Mouse (Mus musculus) macrophage (primary cell): ENCODE measurements around the gene 4933409G03Rik. TPM values are rescaled to one million over a fixed set of nuclear protein-coding genes. Genes with fewer than 3 reads are reported as not detected.
"Not testable (repeated sequence)": the region's sequence is repeated elsewhere in the genome, so short reads cannot be mapped to it uniquely, and the experiment has no call there.

Experiments
- H3K27ac ChIP-seq: fragments of 350-480 bp; formaldehyde crosslinking; 2 replicates; pipeline ENCODE4 v1.9.0; 2021
- H3K36me3 ChIP-seq: fragments of 350-480 bp; formaldehyde crosslinking; 2 replicates; pipeline ENCODE4 v1.9.0; 2021; ENCODE audit errors: inconsistent target
- H3K4me3 ChIP-seq: fragments of 350-480 bp; formaldehyde crosslinking; 2 replicates; pipeline ENCODE4 v1.9.0; 2021; ENCODE audit errors: inconsistent target
- H3K79me2 ChIP-seq: fragments of 350-480 bp; formaldehyde crosslinking; 2 replicates; pipeline ENCODE4 v1.9.0; 2021; ENCODE audit errors: inconsistent target
- WGBS: methylation state at CpG from one replicate; pipeline ENCODE4 v1.1.7; 2026; ENCODE audit warnings: inconsistent platforms; ENCODE audit not compliant: missing documents; 5-methylcytosine and 5-hydroxymethylcytosine counted together
- polyA plus RNA-seq: library from polyadenylated mRNA; stranded (reverse); fragments of 250-400 nt; gene quantifications from 3 replicates; pipeline ENCODE4 v1.2.4, GENCODE M21; 2018; ENCODE audit warnings: inconsistent platforms
- total RNA-seq, 78 experiments: library from RNA; depleted of rRNA; stranded (reverse); fragments of 250-400 nt; gene quantifications; 1 replicate in 9 of 78; 2 replicates in 24 of 78; 3 replicates in 43 of 78; 4 replicates in 2 of 78; pipeline ENCODE4 v1.2.4; 2018; ENCODE audit warnings: inconsistent platforms in 56 of 78

Gene 4933409G03Rik
- total RNA-seq (2018; cell fraction: chromatin; rRNA removed), result not detected
- not detected for total RNA-seq (2018; cell fraction: cytosol; rRNA removed)
- not detected for total RNA-seq (2018; cell fraction: nucleus; rRNA removed)
- polyA plus RNA-seq, result not detected in 3 replicates

DNA sequence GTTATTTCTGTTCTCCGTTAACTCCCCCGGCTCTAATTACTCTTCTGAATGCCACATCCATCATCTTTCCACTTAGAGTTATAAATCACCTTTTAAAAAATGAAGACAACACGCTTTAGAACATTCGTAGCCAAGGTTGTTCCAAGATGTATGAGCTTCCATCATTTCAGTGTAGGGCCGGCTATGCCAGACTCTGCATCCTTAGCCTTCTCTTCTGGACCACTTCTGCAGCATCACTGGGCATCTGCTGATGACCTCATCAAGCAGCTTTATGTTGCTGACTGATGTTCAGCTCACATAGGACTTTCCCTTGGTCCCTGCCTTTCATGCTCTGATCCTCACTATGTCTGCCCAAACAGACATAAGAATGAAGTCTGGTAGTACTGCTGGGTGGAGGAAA, at the start of gene 4933409G03Rik:
Gene 4933409G03Rik (plus strand): TSS at position 301 of the 400 bp plus-strand sequence.
- 91% methylated on average over 5 of the region's 5 CpGs for WGBS
- H3K27ac ChIP-seq, result no peak within 1 kb of the TSS
- H3K4me3 ChIP-seq, result no peak within 1 kb of the TSS
- no peaks in the 10 kb centered on the region for H3K79me2 ChIP-seq
- H3K36me3 ChIP-seq, result no peaks in the 10 kb centered on the region

DNA sequence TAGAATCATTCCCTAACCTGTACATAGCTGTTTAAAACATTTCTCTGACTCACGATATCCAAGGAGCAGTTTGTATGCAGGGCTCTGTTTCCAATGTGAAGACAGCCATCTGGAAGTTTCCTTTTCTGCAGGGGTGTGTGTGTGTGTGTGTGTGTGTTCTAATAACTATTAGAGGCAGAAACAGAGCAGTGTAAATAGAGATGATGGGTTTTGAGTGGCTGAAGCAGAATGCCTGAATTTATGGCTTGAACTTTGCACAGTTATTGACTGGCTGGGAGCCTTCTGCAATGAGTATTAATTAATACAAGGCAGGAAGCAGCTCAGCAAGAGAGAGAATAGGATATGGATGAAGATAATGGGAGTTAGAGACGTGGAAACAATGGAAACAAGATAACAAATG, 38.0 kb upstream of the 4933409G03Rik start:
- H3K36me3 ChIP-seq, result no peaks in the 10 kb centered on the region
- no peaks in the 10 kb centered on the region for H3K79me2 ChIP-seq
- H3K27ac ChIP-seq, result no peak overlapping the region
- WGBS, result 58% methylated on average over 2 of the region's 2 CpGs
- no peak overlapping the region for H3K4me3 ChIP-seq

DNA sequence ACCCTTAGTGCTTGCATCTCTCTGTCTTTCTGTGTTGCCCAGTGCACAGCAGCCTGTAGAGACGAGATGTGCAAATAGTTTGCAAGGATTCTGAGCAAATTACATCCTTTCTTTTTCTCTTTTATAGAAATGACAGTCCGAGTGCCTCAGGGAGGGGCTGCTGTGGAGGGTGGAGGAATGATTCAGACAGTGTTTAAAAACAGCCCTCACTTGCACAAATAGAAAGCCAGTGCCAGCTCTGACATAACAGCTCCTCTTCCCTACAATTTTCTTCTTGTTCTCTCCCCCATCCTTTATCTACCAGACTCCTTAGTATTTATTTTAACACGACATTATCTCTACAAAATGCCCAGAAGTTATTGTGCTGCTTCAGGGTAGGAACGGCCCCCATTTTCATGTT, 21.4 kb upstream of the 4933409G03Rik start:
- Histone ChIP-seq H3K4me3 (no peak overlapping the region), H3K27ac (no peak overlapping the region), H3K36me3 (no peaks in the 10 kb centered on the region), H3K79me2 (no peaks in the 10 kb centered on the region)
- 70% methylated on average over 4 of the region's 4 CpGs for WGBS

DNA sequence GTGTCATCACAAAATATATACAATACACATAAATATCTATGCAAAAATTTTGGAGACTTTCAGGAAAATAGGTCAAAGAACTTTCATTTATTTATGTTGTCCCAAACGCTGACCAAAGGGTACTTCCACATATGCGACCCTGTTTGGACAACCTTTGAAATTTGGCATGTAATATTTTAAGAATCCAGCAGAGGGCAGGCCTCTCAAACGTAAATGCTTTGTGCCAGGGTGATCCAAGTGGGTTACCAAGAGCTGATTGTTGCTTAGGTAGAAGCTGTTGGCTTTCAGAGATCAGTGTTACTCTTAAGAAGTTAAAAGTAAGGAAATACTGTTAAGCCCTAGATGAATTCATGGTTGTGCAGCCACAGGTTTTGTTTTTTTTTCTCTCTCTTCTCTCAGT, 18.9 kb upstream of the 4933409G03Rik start:
- H3K27ac ChIP-seq, result no peak overlapping the region
- WGBS, result 13% methylated on average over 3 of the region's 3 CpGs
- no peaks in the 10 kb centered on the region for H3K79me2 ChIP-seq
- H3K4me3 ChIP-seq, result no peak overlapping the region
- no peaks in the 10 kb centered on the region for H3K36me3 ChIP-seq

DNA sequence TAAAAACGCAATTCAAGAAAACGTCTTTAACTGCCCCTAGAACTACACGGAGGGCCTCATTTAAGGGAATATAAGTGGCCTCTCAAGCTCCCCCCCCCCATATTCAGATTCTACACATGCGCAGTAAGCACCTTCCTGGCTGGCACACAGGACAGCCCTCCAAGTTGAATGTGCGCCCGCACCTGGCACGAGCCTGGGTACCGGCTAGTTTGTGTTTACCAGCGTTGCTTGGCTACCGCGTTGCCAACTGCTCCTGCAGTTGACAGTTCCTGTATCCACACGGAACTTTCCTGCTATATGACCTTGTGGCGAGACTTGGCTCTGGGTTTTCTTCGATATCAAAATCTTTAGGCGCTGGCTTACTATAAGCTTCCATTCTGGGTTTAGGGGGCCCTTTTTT, 13.9 kb upstream of the 4933409G03Rik start:
- Histone ChIP-seq H3K4me3 (no peak overlapping the region), H3K79me2 (no peaks in the 10 kb centered on the region), H3K36me3 (no peaks in the 10 kb centered on the region), H3K27ac (no peak overlapping the region)
- 93% methylated on average over 15 of the region's 15 CpGs for WGBS

DNA sequence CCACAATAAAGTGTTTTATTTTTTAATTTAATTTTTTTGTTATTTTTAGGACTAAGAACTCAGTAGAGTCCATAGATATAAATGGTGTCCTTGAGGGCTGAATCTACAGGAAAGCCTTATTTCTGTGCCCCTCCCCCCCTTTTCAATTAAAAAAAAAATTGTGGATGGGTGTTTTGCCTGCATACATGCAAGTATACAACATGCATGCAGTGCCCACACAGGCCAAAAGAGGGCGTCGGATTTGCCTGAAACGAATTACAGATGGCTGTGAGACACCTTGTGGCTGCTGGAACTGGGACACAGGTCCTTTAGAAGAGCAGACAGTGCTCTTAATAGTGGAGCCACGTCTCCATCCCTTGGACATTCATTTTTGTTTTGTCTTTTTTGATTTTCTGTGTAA, 9.9 kb upstream of the 4933409G03Rik start:
- WGBS, result 31% methylated on average over 4 of the region's 4 CpGs
- Histone ChIP-seq H3K36me3 (no peaks in the 10 kb centered on the region), H3K27ac (no peak overlapping the region), H3K4me3 (no peak overlapping the region), H3K79me2 (no peaks in the 10 kb centered on the region)

DNA sequence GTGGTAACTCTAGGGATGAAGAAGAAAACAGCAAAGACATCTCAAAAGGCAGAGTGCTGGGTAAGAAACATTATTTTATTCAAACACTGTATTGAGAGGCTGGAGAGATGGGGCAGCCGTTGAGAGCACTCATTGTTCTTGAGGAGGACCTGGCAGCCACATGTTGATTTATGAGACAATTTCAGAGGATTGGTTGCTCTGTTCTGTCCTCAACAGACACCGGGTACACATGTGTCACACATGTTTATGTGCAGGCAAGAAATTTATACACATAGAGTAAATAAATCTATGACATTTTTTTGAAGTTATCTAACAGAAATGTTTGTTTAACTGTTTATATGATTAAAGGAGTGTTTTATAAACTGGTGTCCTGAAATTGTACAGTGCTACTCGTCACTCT, 10.6 kb downstream of the 4933409G03Rik start:
- WGBS, result 50% methylated on average over 3 of the region's 3 CpGs
- no peak overlapping the region for H3K4me3 ChIP-seq
- no peak overlapping the region for H3K27ac ChIP-seq
- no peaks in the 10 kb centered on the region for H3K79me2 ChIP-seq
- H3K36me3 ChIP-seq, result no peaks in the 10 kb centered on the region

DNA sequence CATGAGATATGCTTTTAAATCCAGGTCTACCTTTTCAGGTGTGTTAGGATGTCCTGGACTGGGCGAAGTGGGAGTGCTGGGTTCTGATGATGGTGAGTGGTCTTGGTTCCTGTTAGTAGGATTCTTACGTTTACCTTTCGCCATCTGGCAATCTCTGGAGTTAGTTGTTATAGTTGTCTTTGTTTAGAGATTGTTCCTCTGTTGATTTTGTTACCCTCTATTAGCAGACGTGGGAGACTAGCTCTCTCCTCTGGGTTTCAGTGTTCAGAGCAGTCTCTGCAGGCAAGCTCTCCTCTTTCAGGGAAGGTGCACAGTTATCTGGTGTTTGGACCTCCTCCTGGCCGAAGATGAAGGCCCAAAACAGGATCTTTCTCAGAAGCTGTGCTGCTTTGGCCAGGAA, 74.0 kb downstream of the 4933409G03Rik start, which contains the start of gene 4932414N04Rik:
Gene 4932414N04Rik (plus strand): TSS at position 301 of the 400 bp plus-strand sequence.
- H3K79me2 ChIP-seq, H3K4me3 ChIP-seq, H3K27ac ChIP-seq, H3K36me3 ChIP-seq: not testable (repeated sequence)
- WGBS, result no CpG with 5 or more reads among the region's 5 CpGs

Other genes starting within 250 kb of the 4933409G03Rik start
- 0.26 to 0.36 TPM (median 0.34 TPM) in 3 replicates for gene Stk39, start 110.1 kb upstream of the 4933409G03Rik start, polyA plus RNA-seq
- gene 4932414N04Rik, start 74.1 kb downstream of the 4933409G03Rik start, polyA plus RNA-seq, result not detected in 3 replicates